Mouse (Mus musculus) embryonic facial prominence, embryonic 13.5 days (tissue): ENCODE measurements around the gene Haus3. TPM values are rescaled to one million over a fixed set of nuclear protein-coding genes. Genes with fewer than 3 reads are reported as not detected.
A peak's percentile ranks its signal among the peaks of the same experiment; 100 is the strongest.

ENCODE experiments used
- ATAC-seq: fragments of 200-750 bp; cut with Nextera tagmentation; 2 replicates; pipeline ENCODE4 v1.8.0; 2017; ENCODE audit warnings: low read depth; ENCODE audit not compliant: insufficient number of reproducible peaks, insufficient read depth, low FRiP score, low TSS enrichment
- H3K27ac ChIP-seq: fragments of 300-500 bp; sonication (generic); 2 replicates; pipeline ENCODE4 v1.5.1; 2015; ENCODE audit warnings: moderate library complexity, mild to moderate bottlenecking, inconsistent platforms
- H3K27me3 ChIP-seq: fragments of 300-500 bp; sonication (generic); 2 replicates; pipeline ENCODE4 v1.6.1; 2015; ENCODE audit warnings: mild to moderate bottlenecking, inconsistent platforms
- H3K36me3 ChIP-seq: fragments of 300-500 bp; sonication (generic); 2 replicates; pipeline ENCODE4 v1.6.1; 2015; ENCODE audit warnings: mild to moderate bottlenecking, inconsistent platforms
- H3K4me1 ChIP-seq: fragments of 300-500 bp; sonication (generic); 2 replicates; pipeline ENCODE4 v1.6.1; 2015; ENCODE audit warnings: inconsistent platforms
- H3K4me2 ChIP-seq: fragments of 300-500 bp; sonication (generic); 2 replicates; pipeline ENCODE4 v1.6.1; 2015; ENCODE audit warnings: moderate library complexity, mild to moderate bottlenecking, inconsistent platforms
- H3K4me3 ChIP-seq: fragments of 300-500 bp; sonication (generic); 2 replicates; pipeline ENCODE4 v1.5.1; 2015; ENCODE audit warnings: mild to moderate bottlenecking, inconsistent platforms
- H3K9ac ChIP-seq: fragments of 300-500 bp; sonication (generic); 2 replicates; pipeline ENCODE4 v1.6.1; 2015; ENCODE audit warnings: mild to moderate bottlenecking, inconsistent platforms
- H3K9me3 ChIP-seq: fragments of 300-500 bp; sonication (generic); 2 replicates; pipeline ENCODE4 v1.6.1; 2016; ENCODE audit warnings: inconsistent platforms
- WGBS: fragments of 180-500 bp; shearing (Covaris S2); methylation state at CpG from one replicate; pipeline ENCODE4 v1.1.7; 2015; ENCODE audit warnings: mixed read lengths; 5-methylcytosine and 5-hydroxymethylcytosine counted together
- polyA plus RNA-seq: library from polyadenylated mRNA; unstranded; fragments of >200 nt; fragmentation: Nextera tagmentation; extraction: Ambion mirVana; gene quantifications from 2 replicates; pipeline ENCODE4 v1.2.1, GENCODE M21; 2015

Haus3 gene
- polyA plus RNA-seq, 1 experiment from 2014 or later = 40.8 TPM

GRCm38 (mm10) chr5:34197243-34197642 lies 27.9 kb upstream of the Haus3 start:
- no peaks in the 10 kb centered on the region for H3K36me3 ChIP-seq
- no peak for ATAC-seq
- H3K4me1 ChIP-seq = 0 out of 2 replicates have a peak, but pooled peaks cover 3% of the 10 kb centered on the region
- 75% methylated on average over 4 of the region's 4 CpGs for WGBS
- no peak overlapping the region for H3K27ac ChIP-seq
- no peaks in the 10 kb centered on the region for H3K27me3 ChIP-seq
- no peaks in the 10 kb centered on the region for H3K9me3 ChIP-seq
- no peak overlapping the region for H3K4me2 ChIP-seq
- no peak overlapping the region for H3K9ac ChIP-seq
- H3K4me3 ChIP-seq = no peak overlapping the region

GRCm38 (mm10) chr5:34196423-34196822 lies 27.1 kb upstream of the Haus3 start:
- H3K4me2 ChIP-seq = no peak overlapping the region
- H3K36me3 ChIP-seq = no peaks in the 10 kb centered on the region
- 0 out of 2 replicates have a peak, but pooled peaks cover 1% of the 10 kb centered on the region for H3K4me1 ChIP-seq
- H3K9ac ChIP-seq = no peak overlapping the region
- no peak overlapping the region for H3K27ac ChIP-seq
- H3K4me3 ChIP-seq = no peak overlapping the region
- WGBS = 81% methylated on average over 7 of the region's 7 CpGs
- H3K9me3 ChIP-seq = no peaks in the 10 kb centered on the region
- H3K27me3 ChIP-seq = no peaks in the 10 kb centered on the region
- no peak for ATAC-seq

- H3K27ac ChIP-seq = no peak overlapping the region
- no peak overlapping the region for H3K4me3 ChIP-seq
- H3K36me3 ChIP-seq = no peaks in the 10 kb centered on the region
- no peaks in the 10 kb centered on the region for H3K9me3 ChIP-seq
- H3K9ac ChIP-seq = no peak overlapping the region
- no peak overlapping the region for H3K4me2 ChIP-seq
- H3K27me3 ChIP-seq = no peaks in the 10 kb centered on the region
- WGBS = 92% methylated on average over 12 of the region's 12 CpGs
- ATAC-seq = no peak
- peaks cover 3% of the 10 kb centered on the region; the same call in 1 of the 2 replicates for H3K4me1 ChIP-seq
Observed at GRCm38 (mm10) chr5:34195786-34196185, 26.5 kb upstream of the Haus3 start.

DNA sequence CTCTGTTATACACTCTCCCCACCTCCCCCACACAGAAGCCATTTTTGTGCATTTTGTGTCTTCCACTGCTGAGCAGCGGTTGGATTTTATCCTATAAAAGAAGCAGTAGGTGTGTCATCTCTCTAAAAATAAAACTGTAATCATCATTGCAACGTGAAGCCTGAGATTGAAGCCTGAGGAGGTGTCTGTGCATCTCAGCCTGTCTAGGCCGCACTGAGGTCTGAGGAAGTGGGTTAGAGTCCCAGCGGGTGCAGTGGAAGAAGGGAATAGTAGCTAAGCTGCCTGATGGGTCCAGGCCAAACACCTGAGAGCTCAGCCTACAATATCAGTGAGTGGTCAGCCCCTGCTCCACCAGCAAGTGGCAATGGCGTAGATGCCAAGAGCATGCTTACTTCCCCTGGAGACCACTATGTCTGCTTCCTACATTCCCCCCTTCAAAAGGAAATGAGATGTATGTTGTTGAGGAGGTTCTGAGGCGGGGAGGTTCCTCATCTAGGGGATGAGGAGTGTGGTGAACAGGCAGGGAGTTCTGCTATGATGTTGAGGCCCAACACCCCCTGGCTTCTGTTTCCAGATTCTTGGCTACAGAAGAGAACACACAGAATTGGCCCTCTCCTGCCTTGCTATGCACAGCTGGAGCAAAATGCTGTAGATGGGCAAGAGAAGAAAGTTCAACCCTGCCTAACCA lies 25.8 kb upstream of the Haus3 start:
- Histone ChIP-seq H3K9me3 (no peaks in the 10 kb centered on the region), H3K36me3 (no peaks in the 10 kb centered on the region), H3K4me2 (no peak overlapping the region), H3K4me1 (peaks cover 3% of the 10 kb centered on the region; the same call in 1 of the 2 replicates), H3K9ac (no peak overlapping the region), H3K27ac (no peak overlapping the region), H3K4me3 (no peak overlapping the region), H3K27me3 (no peaks in the 10 kb centered on the region)
- 81% methylated on average over 6 of the region's 6 CpGs for WGBS
- ATAC-seq = no peak

- Histone ChIP-seq H3K27me3 (no peaks in the 10 kb centered on the region), H3K4me3 (no peak overlapping the region), H3K9ac (no peak overlapping the region), H3K4me2 (no peak overlapping the region), H3K9me3 (no peaks in the 10 kb centered on the region), H3K4me1 (peaks cover 3% of the 10 kb centered on the region; the same call in 1 of the 2 replicates), H3K27ac (no peak overlapping the region), H3K36me3 (no peaks in the 10 kb centered on the region)
- whole genome bisulfite sequencing = 43% methylated on average over 1 of the region's 1 CpGs
- no peak for ATAC-seq
Observed at GRCm38 (mm10) chr5:34194426-34194825, 25.1 kb upstream of the Haus3 start.

GRCm38 (mm10) chr5:34191843-34192242 lies 22.5 kb upstream of the Haus3 start:
- H3K27me3 ChIP-seq = no peaks in the 10 kb centered on the region
- 74% methylated on average over 4 of the region's 4 CpGs for WGBS
- ATAC-seq = no peak
- no peak overlapping the region for H3K9ac ChIP-seq
- H3K27ac ChIP-seq = no peak overlapping the region
- H3K4me2 ChIP-seq = no peak overlapping the region
- no peak overlapping the region for H3K4me3 ChIP-seq
- no peaks in the 10 kb centered on the region for H3K36me3 ChIP-seq
- H3K9me3 ChIP-seq = no peaks in the 10 kb centered on the region
- peaks cover 16% of the 10 kb centered on the region for H3K4me1 ChIP-seq

- 48% methylated on average over 4 of the region's 4 CpGs for WGBS
- H3K4me3 ChIP-seq = no peak overlapping the region
Observed at GRCm38 (mm10) chr5:34191021-34191420, 21.7 kb upstream of the Haus3 start.

GRCm38 (mm10) chr5:34189521-34189920 lies 20.2 kb upstream of the Haus3 start:
- Histone ChIP-seq H3K4me3 (no peak overlapping the region), H3K9me3 (no peaks in the 10 kb centered on the region), H3K27me3 (no peaks in the 10 kb centered on the region), H3K9ac (no peak overlapping the region), H3K4me1 (peaks cover 38% of the 10 kb centered on the region), H3K27ac (no peak overlapping the region), H3K36me3 (peaks cover 3% of the 10 kb centered on the region; the same call in 1 of the 2 replicates), H3K4me2 (no peak overlapping the region)
- no peak for ATAC-seq
- WGBS = 60% methylated on average over 1 of the region's 1 CpGs

More at GRCm38 (mm10) chr5:34191021-34191420, 21.7 kb upstream of the Haus3 start:
- Histone ChIP-seq H3K27me3 (no peaks in the 10 kb centered on the region), H3K27ac (no peak overlapping the region), H3K9ac (no peak overlapping the region), H3K9me3 (no peaks in the 10 kb centered on the region), H3K4me1 (peaks cover 23% of the 10 kb centered on the region), H3K4me2 (no peak overlapping the region), H3K36me3 (no peaks in the 10 kb centered on the region)
- ATAC-seq = no peak

DNA sequence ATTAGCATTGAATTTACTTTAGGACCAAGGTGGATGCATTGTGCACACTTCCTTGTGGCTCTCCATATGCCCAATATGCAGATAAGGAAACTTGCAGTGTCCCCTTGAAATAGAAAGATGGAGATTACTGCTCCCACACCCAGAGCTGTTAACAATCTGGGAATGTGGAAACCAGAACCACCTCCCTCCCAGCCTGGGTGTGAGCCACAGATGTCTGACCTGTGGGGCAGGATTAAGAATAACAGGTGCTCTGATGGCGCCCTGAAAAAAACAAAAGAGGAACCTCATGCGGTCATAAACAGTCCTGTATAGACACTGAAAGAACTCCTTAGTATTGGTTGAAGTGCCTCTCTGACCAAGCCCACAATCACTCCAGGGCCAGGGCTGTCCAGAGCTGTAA lies 19.5 kb upstream of the Haus3 start:
- Histone ChIP-seq H3K27me3 (no peaks in the 10 kb centered on the region), H3K36me3 (peaks cover 10% of the 10 kb centered on the region; the same call in 1 of the 2 replicates), H3K4me3 (peak overlapping the region; percentile 97; the same call in 1 of the 2 replicates), H3K9ac (0 out of 2 replicates have a peak overlapping the region, but pooled peaks have one; percentile 78), H3K4me1 (peaks cover 44% of the 10 kb centered on the region), H3K4me2 (peak overlapping the region; percentile 89), H3K27ac (no peak overlapping the region), H3K9me3 (no peaks in the 10 kb centered on the region)
- no peak for ATAC-seq
- WGBS = 75% methylated on average over 2 of the region's 2 CpGs

GRCm38 (mm10) chr5:34187601-34188316 lies 18.4 kb upstream of the Haus3 start, which contains the start of gene Mxd4:
TSS of gene Mxd4 (minus strand) at chr5:34187720.
- H3K27ac ChIP-seq = peak within 1 kb of the TSS; percentile 89
- WGBS = under 1% methylated on average over 60 of the region's 60 CpGs
- H3K4me2 ChIP-seq = peak within 1 kb of the TSS; percentile 89
- peaks cover 21% of the 10 kb centered on the region; the same call in 1 of the 2 replicates for H3K36me3 ChIP-seq
- peaks cover 55% of the 10 kb centered on the region for H3K4me1 ChIP-seq
- peak within 1 kb of the TSS; percentile 97 for H3K4me3 ChIP-seq
- H3K9ac ChIP-seq = peak within 1 kb of the TSS; percentile 83
- no peaks in the 10 kb centered on the region for H3K27me3 ChIP-seq
- H3K9me3 ChIP-seq = no peaks in the 10 kb centered on the region
- ATAC-seq = peak; percentile 97

GRCm38 (mm10) chr5:34186961-34187391 lies 17.6 kb upstream of the Haus3 start:
- Histone ChIP-seq H3K4me1 (peaks cover 57% of the 10 kb centered on the region), H3K27ac (peak overlapping the region; percentile 89), H3K4me2 (peak overlapping the region; percentile 89), H3K4me3 (peak overlapping the region; percentile 97), H3K36me3 (peaks cover 24% of the 10 kb centered on the region), H3K27me3 (no peaks in the 10 kb centered on the region), H3K9ac (peak overlapping the region; percentile 83), H3K9me3 (no peaks in the 10 kb centered on the region)
- ATAC-seq = 0 out of 2 replicates have a peak, but pooled peaks have one; percentile 4
- WGBS = under 1% methylated on average over 40 of the region's 46 CpGs
